Mouse (Mus musculus) hindbrain, postnatal 0 days (tissue): ENCODE results near the gene Kpna7. TPM values are rescaled to one million over a fixed set of nuclear protein-coding genes. Genes with fewer than 3 reads are reported as not detected.
"Not testable (repeated sequence)": the region's sequence is repeated elsewhere in the genome, so short reads cannot be mapped to it uniquely, and the experiment has no call there.

Experiments used
- ATAC-seq: fragments of 200-750 bp; cut with Nextera tagmentation; 2 replicates; pipeline ENCODE4 v1.8.0; 2017; ENCODE audit warnings: mild to moderate bottlenecking, moderate TSS enrichment, moderate library complexity
- DNase-seq: peaks from one replicate; pipeline ENCODE4 v3.0.0-alpha.2; 2015; ENCODE audit warnings: low spot score
- H3K27ac ChIP-seq: fragments of 300-500 bp; sonication (generic); 2 replicates; pipeline ENCODE4 v1.5.1; 2014; ENCODE audit warnings: mild to moderate bottlenecking
- H3K27me3 ChIP-seq: fragments of 300-500 bp; sonication (generic); 2 replicates; pipeline ENCODE4 v1.6.1; 2014; ENCODE audit warnings: low read length, mixed read lengths; ENCODE audit not compliant: insufficient read depth
- H3K36me3 ChIP-seq: fragments of 300-500 bp; sonication (generic); 2 replicates; pipeline ENCODE4 v1.6.1; 2014; ENCODE audit warnings: low read length, mixed read lengths; ENCODE audit not compliant: insufficient read depth
- H3K4me1 ChIP-seq: fragments of 300-500 bp; sonication (generic); 2 replicates; pipeline ENCODE4 v1.6.1; 2014; ENCODE audit warnings: antibody characterized with exemption, low read length, mixed read lengths; ENCODE audit not compliant: insufficient read depth
- H3K4me2 ChIP-seq: fragments of 300-500 bp; sonication (generic); 2 replicates; pipeline ENCODE4 v1.6.1; 2014; ENCODE audit warnings: low read depth, mild to moderate bottlenecking, low read length, moderate library complexity, mixed read lengths
- H3K4me3 ChIP-seq: fragments of 300-500 bp; sonication (generic); 2 replicates; pipeline ENCODE4 v1.5.1; 2014; ENCODE audit warnings: low read length
- H3K9ac ChIP-seq: fragments of 300-500 bp; sonication (generic); replicated peaks from 2 replicates; pipeline ENCODE4 v1.6.1; 2014; ENCODE audit warnings: mild to moderate bottlenecking, low read length, moderate library complexity, mixed read lengths
- H3K9me3 ChIP-seq: fragments of 300-500 bp; sonication (generic); 2 replicates; pipeline ENCODE4 v1.6.1; 2016; ENCODE audit warnings: low read length, mixed read lengths
- CTCF ChIP-seq: IDR thresholded peaks from 2 replicates; pipeline ENCODE4 v1.5.1; 2016; ENCODE audit warnings: antibody characterized with exemption, control low read depth, low read depth
- WGBS: fragments of 180-500 bp; shearing (Covaris S2); extraction: QIAGEN DNeasy Blood & Tissue Kit; methylation state at CpG from one replicate; pipeline ENCODE4 v1.1.7; 2014; 5-methylcytosine and 5-hydroxymethylcytosine counted together
- polyA plus RNA-seq: library from polyadenylated mRNA; unstranded; fragments of >200 nt; fragmentation: Nextera tagmentation; extraction: Ambion mirVana; gene quantifications from 2 replicates; pipeline ENCODE4 v1.2.1, GENCODE M21; 2015
- total RNA-seq: library from RNA; depleted of rRNA; stranded (reverse); fragments of >200 nt; gene quantifications from 2 replicates; pipeline ENCODE4 v1.2.3, GENCODE M21; 2014

Kpna7 gene
- total and polyA plus RNA-seq, 2 experiments from 2014 or later = 0.09 TPM; not detected in 1

DNA sequence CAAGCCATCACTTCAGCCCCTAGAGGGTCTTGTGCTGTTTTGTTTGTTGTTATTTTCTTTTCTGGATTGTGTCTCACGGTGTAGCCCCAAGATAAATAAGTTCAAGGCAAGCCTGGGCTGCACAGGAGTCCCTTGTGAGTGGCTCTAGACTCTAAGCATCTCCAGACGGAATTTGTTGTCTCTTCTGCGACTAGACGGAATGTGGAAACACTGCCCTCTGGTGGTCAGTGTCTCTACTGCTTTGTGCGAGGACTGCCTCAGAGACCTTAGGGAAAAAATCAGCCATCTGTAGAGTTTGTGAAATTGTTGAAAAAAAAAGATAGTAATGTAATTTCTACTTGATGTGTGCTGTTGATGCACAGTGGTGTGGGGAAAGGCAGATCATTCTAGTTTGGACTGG is 14.1 kb downstream of the Kpna7 start:
- Histone ChIP-seq H3K36me3 (no peaks in the 10 kb centered on the region), H3K4me1 (no peaks in the 10 kb centered on the region), H3K4me3 (no peak overlapping the region), H3K9me3 (no peaks in the 10 kb centered on the region), H3K27me3 (no peaks in the 10 kb centered on the region), H3K4me2 (no peak overlapping the region), H3K9ac (no peak overlapping the region), H3K27ac (no peak overlapping the region)
- TF ChIP-seq CTCF = peak; percentile 92
- 2% methylated on average over 5 of the region's 5 CpGs for WGBS
- ATAC-seq (peak; percentile 67; the same call in 1 of the 2 replicates), DNase-seq (peak; percentile 92)

DNA sequence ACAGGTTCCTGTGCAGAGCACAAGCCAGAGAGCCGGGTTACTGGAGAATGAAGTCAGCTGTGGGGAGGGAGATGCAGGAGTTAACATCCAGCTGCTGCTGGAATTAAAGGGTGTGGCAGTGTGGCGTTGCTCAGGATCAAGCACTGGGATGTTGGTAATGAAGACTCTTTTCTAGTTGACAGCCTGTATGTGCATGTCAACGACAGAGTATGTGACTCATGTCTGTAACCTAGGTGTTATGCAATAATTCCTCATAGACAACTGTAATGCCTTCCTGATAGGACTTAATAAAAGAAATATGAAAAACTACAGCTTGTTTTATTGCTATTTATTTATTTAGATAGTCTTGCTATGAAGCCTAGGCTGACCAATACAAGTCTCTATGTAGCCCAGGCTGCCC is 15.0 kb downstream of the Kpna7 start:
- no peak overlapping the region for H3K27ac ChIP-seq
- H3K4me2 ChIP-seq = no peak overlapping the region
- H3K36me3 ChIP-seq = no peaks in the 10 kb centered on the region
- H3K4me3 ChIP-seq = no peak overlapping the region
- no peak overlapping the region for H3K9ac ChIP-seq
- DNase-seq = no peak
- H3K4me1 ChIP-seq = no peaks in the 10 kb centered on the region
- no peaks in the 10 kb centered on the region for H3K9me3 ChIP-seq
- 51% methylated on average over 3 of the region's 3 CpGs for WGBS
- no peak for TF ChIP-seq CTCF
- no peak for ATAC-seq
- no peaks in the 10 kb centered on the region for H3K27me3 ChIP-seq

DNA sequence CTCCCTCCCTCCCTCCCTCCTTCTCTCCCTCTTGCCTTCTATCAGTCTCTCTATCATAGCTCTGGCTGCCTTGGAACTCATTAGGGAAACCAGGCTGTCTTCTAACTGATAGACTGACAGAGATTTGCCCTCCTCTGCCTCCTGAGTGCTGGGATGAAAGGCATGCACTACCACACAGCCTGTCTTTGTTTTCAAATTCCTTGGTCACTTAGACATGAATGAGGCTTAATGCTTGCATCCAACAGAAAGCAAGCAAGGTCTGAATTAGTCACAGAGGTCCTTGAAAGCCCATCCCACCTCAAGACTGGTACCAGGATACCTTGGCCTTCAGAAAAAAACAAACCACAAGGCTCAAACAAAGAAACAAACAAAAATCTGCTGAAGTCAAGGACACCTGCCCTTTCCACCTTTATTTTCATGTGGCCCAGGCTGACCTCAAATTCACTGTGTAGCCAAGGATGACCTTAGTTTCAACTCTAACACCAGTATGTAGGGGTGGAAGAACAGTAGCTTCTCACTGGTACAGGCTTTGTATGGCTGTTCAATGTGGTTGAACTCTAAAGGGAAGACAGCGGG is 19.0 kb downstream of the Kpna7 start:
- Histone ChIP-seq H3K27me3 (no peaks in the 10 kb centered on the region), H3K27ac (no peak overlapping the region), H3K36me3 (no peaks in the 10 kb centered on the region), H3K9me3 (no peaks in the 10 kb centered on the region), H3K4me1 (no peaks in the 10 kb centered on the region), H3K4me3 (no peak overlapping the region), H3K9ac (no peak overlapping the region), H3K4me2 (no peak overlapping the region)
- no peak for TF ChIP-seq CTCF
- DNase-seq (no peak), ATAC-seq (no peak)
- WGBS = 89% methylated on average over 1 of the region's 1 CpGs

DNA sequence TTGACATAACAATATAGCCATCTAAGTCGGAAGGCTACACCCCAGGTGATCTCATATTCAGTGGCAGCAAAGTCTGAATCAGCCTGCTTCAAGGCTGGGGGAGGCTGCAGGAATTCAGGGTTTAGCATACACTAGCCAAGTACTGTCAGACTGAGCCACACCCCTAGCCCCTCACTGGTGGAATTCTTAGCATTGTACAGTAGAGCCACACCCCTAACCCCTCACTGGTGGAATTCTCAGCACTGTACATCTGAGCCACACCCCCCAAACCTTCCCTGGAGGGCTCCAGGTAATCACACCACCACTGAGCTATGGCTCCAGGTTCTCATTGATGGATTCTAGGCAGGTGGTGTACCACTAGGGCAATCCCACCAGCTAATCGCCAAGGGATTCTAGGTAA is 24.3 kb downstream of the Kpna7 start:
- Histone ChIP-seq H3K27ac (no peak overlapping the region), H3K4me1 (no peaks in the 10 kb centered on the region), H3K4me3 (no peak overlapping the region), H3K27me3 (no peaks in the 10 kb centered on the region), H3K9me3 (no peaks in the 10 kb centered on the region), H3K36me3 (no peaks in the 10 kb centered on the region), H3K4me2 (no peak overlapping the region), H3K9ac (no peak overlapping the region)
- ATAC-seq = no peak
- 69% methylated on average over 2 of the region's 2 CpGs for WGBS
- DNase-seq = no peak
- TF ChIP-seq CTCF = no peak

DNA sequence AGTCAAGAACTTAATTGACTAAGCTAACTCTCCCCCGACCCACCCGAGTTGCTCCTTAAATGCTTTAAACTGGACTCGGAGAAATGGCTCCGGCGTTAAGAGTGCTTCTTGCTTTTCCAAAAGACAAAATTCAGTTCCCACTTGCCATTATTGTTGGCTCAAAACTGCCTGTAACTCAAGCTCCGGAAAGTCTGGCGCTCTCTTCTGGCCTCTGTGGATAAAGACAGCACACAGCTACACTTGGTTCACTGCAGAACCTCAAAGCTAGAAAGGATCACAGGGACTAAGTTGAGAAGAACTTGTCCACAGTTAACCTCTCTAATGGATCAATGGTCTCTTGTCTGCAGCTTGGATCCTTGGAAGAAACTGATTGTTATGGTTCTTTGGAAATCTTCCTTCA is 25.1 kb downstream of the Kpna7 start:
- WGBS = 85% methylated on average over 7 of the region's 7 CpGs
- no peak overlapping the region for H3K4me3 ChIP-seq

DNA sequence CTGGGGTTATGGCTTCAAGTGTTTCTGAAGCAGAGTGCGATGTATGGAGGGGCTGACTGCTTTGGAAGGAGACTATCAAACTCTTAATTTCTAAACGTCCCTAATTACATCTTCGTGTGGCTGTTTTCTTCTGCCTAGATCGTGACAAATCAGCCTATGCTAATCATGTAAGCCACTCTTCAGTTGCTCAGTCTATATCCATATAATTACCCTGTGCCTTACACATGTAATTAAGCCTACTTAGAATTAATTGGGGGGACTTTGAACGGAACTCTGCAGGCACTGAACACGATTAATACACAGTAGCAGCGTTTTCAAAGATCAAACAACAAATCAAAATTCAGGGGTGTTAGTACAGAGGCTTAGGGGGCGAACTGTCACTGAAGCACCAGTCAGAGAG is 25.9 kb downstream of the Kpna7 start:
- Histone ChIP-seq H3K27me3 (no peaks in the 10 kb centered on the region), H3K4me1 (no peaks in the 10 kb centered on the region), H3K27ac (no peak overlapping the region), H3K9ac (no peak overlapping the region), H3K36me3 (no peaks in the 10 kb centered on the region), H3K4me2 (no peak overlapping the region), H3K9me3 (no peaks in the 10 kb centered on the region), H3K4me3 (no peak overlapping the region)
- ATAC-seq (no peak), DNase-seq (no peak)
- no peak for TF ChIP-seq CTCF
- WGBS = 76% methylated on average over 8 of the region's 8 CpGs

More for the DNA sequence above, 25.1 kb downstream of the Kpna7 start:
- Histone ChIP-seq H3K4me2 (no peak overlapping the region), H3K9ac (no peak overlapping the region), H3K27ac (no peak overlapping the region), H3K27me3 (no peaks in the 10 kb centered on the region), H3K36me3 (no peaks in the 10 kb centered on the region), H3K9me3 (no peaks in the 10 kb centered on the region), H3K4me1 (no peaks in the 10 kb centered on the region)
- DNase-seq = no peak
- 0 out of 2 replicates have a peak, but pooled peaks have one; percentile 11 for TF ChIP-seq CTCF
- no peak for ATAC-seq

DNA sequence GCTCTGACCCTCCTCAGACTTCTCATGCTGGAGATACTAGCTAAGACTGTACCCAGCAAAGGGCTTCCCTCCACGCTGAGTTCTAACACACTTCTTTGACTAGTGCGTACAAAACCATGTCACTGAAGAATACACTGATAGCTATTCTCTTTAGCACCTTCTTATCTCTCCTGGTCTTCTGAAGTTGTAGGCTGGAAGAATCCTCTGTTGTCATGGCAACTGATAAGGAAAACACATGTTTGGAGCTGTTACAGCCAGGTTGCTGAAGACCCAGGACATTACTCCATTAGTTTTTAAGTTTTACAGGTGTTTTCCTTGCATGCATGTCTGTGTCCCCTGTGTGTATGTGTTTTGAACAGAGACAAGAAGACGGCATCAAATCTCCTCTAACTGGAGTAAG is 29.6 kb downstream of the Kpna7 start:
- not testable (repeated sequence) for H3K27ac ChIP-seq, DNase-seq, H3K4me2 ChIP-seq, H3K36me3 ChIP-seq, H3K27me3 ChIP-seq, H3K4me1 ChIP-seq, H3K9ac ChIP-seq, ATAC-seq, H3K4me3 ChIP-seq, H3K9me3 ChIP-seq
- WGBS = 81% methylated on average over 3 of the region's 3 CpGs

DNA sequence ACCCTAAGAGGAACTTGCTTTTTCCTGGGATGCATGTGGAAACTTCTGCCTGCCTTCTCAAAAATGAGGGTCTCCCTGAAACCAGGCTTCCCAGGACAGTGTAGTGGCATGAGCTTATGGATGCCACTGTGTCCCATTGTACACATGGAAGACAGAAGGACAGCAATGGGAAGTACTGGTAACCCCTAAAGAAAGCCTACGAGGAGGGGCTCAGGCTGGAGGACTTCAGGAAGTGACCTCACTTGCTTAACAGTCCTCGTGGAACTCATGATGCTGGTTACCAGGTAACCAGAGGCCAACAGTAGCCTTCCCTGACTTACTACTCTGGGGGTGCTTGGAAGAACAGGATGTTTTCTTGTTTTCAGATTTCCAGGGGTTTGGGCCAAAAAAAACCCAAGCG is 41.1 kb downstream of the Kpna7 start, which contains the start of gene 1700018F24Rik:
Gene 1700018F24Rik (plus strand): TSS at position 301 of the 400 bp plus-strand sequence.
- not testable (repeated sequence) for H3K9ac ChIP-seq, H3K27ac ChIP-seq, H3K4me3 ChIP-seq, H3K4me2 ChIP-seq, H3K4me1 ChIP-seq, ATAC-seq, H3K36me3 ChIP-seq, H3K27me3 ChIP-seq, DNase-seq, H3K9me3 ChIP-seq
- WGBS = 73% methylated on average over 3 of the region's 3 CpGs
